Mouse (Mus musculus): ENCODE measurements around the gene Lbp. TPM values are rescaled to one million over a fixed set of nuclear protein-coding genes. Genes with fewer than 3 reads are reported as not detected.

Gene Lbp
- not detected in 4 replicates for total RNA-seq (2023; ENCODE audit: inconsistent age)

DNA sequence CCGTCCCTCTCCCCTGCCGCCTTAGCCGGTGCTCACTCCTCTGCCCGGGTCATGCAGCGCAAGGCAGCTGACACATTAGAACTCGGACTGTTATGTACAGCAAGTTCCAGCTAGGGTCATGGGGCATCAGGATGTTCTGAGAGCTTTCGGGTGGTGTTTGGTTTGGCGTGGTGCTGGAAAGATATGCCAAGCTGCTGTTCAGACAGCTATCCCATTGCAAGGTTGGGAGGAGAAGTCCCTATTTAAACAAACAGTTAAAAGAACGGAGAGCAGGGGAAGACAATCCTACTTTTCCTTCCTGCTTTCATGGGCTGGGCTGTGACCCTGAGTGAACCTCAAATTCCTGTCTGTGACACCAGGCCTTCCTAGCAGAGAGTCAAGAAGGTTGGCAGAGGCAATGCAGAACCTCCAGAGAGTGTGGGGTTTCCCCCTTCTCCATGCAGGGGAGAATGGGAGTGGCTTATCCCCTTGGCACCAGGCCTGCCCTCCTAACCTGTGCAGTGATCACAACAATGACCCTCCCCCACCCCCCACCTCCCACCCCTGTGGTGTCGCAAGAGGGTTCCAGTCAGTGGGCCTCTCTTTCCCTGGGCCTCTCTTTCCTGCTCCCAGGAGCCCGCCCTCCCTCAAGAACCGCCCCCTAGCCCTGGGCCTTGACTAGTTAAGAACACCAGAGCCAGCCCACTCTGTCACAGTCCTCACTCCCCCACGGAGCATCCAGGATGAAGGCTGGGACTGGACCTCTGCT lies at the start of gene Lbp:
TSS of gene Lbp (plus strand) at position 546 of the 748 bp plus-strand sequence.

DNA sequence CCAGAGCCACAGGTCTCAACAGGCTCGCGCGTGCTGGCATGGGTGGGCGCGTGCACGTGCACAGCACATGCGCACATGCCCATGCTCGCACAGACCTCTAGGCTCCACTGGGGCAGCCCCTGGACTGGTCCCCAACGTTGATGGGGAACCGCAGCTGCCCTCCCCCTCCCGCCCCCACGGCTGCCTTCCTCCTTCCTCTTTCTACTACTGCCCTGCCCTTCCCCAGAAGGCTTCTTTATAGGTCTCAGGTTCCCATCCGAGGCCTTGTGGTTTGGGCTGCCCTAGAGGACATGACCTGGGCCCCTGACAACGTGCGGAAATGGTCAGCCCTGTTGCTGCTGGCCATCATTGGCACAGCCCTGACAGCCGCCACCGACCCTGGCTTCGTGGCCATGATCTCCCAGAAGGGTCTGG lies 48.3 kb upstream of the Lbp start, which contains the start of gene Bpi:
TSS of gene Bpi (plus strand) at position 90 of the 414 bp plus-strand sequence.

DNA sequence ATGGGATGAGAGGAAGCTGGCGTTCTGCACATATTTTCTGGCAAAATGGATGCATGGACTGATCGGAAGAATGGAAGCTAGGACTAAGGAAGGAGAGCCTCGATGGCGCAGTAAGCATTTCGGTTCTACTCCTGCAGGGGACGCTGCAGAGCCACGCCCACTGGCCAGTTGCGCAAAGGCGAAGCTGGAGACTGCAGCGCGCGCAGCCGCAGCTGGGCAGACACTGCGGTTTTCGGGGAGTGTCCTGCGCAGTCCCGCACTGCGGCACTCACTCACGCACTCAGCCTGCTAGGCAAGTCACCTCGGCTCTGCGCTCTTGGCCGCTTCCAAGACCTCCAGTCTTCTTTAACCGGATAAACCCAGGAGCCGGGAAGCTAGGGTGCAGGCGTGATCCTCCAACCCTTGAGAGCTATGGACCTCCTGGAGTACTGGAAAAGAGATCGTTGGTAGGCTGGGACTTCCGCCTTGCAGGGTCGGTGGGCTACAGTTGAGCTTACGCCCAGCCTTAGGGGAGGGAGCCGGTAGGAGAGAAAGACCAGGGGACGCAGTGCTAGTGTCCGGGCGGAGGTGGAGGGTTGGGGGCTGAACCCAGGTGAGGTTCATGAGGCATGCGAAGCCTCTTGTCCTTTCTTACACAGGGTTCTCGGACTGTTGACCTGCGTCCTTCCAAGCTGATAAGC lies 69.3 kb downstream of the Lbp start, which contains the start of gene Snhg11:
TSS of gene Snhg11 (plus strand) at position 196 of the 680 bp plus-strand sequence.

Other genes starting within 250 kb of the Lbp start
- gene Tgm2, start 160.1 kb upstream of the Lbp start, total RNA-seq (2023; ENCODE audit: inconsistent age): 3.3 to 4.9 TPM (median 3.7 TPM) in 4 replicates
- not detected in 4 replicates for gene D630003M21Rik, start 77.3 kb upstream of the Lbp start, total RNA-seq (2023; ENCODE audit: inconsistent age)
- gene Bpi, start 48.4 kb upstream of the Lbp start, total RNA-seq (2023; ENCODE audit: inconsistent age): not detected in 4 replicates
- not detected in 4 replicates for gene Snhg11, start 69.1 kb downstream of the Lbp start, total RNA-seq (2023; ENCODE audit: inconsistent age)
- 70.1 to 80.7 TPM (median 73.8 TPM) in 4 replicates for gene Ralgapb, start 103.4 kb downstream of the Lbp start, total RNA-seq (2023; ENCODE audit: inconsistent age)
- 1.4 to 1.5 TPM in 2 of 4 replicates, not detected in the others for gene Adig, start 196.1 kb downstream of the Lbp start, total RNA-seq (2023; ENCODE audit: inconsistent age)
- not detected in 4 replicates for gene Arhgap40, start 206.3 kb downstream of the Lbp start, total RNA-seq (2023; ENCODE audit: inconsistent age)